Mouse (Mus musculus) heart, embryonic 16.5 days (tissue): ENCODE data around the gene Pou2f2. TPM values are rescaled to one million over a fixed set of nuclear protein-coding genes. Genes with fewer than 3 reads are reported as not detected.

Source experiments
- ATAC-seq: fragments of 200-750 bp; cut with Nextera tagmentation; replicated peaks from 2 replicates; pipeline ENCODE4 v1.8.0; 2017; ENCODE audit warnings: moderate number of reproducible peaks; ENCODE audit not compliant: insufficient read depth, low FRiP score; ENCODE audit errors: extremely low read depth
- H3K27ac ChIP-seq: fragments of 300-500 bp; sonication (generic); 2 replicates; pipeline ENCODE4 v1.5.1; 2014; ENCODE audit warnings: mild to moderate bottlenecking, low read length, control low read depth, moderate library complexity
- H3K27me3 ChIP-seq: fragments of 300-500 bp; sonication (generic); 2 replicates; pipeline ENCODE4 v1.6.1; 2014; ENCODE audit warnings: low read length, mixed read lengths; ENCODE audit not compliant: control insufficient read depth, insufficient read depth
- H3K36me3 ChIP-seq: fragments of 300-500 bp; sonication (generic); 2 replicates; pipeline ENCODE4 v1.6.1; 2014; ENCODE audit not compliant: control insufficient read depth, insufficient read depth
- H3K4me1 ChIP-seq: fragments of 300-500 bp; sonication (generic); 2 replicates; pipeline ENCODE4 v1.6.1; 2014; ENCODE audit warnings: low read length, mixed read lengths; ENCODE audit not compliant: control insufficient read depth, insufficient read depth
- H3K4me2 ChIP-seq: fragments of 300-500 bp; sonication (generic); 2 replicates; pipeline ENCODE4 v1.6.1; 2014; ENCODE audit warnings: low read depth, mild to moderate bottlenecking, control low read depth, low read length
- H3K4me3 ChIP-seq: fragments of 300-500 bp; sonication (generic); 2 replicates; pipeline ENCODE4 v1.5.1; 2014; ENCODE audit warnings: mild to moderate bottlenecking, control low read depth, low read length
- H3K9ac ChIP-seq: fragments of 300-500 bp; sonication (generic); 2 replicates; pipeline ENCODE4 v1.6.1; 2014; ENCODE audit warnings: low read length, control low read depth
- H3K9me3 ChIP-seq: fragments of 300-500 bp; sonication (generic); replicated peaks from 2 replicates; pipeline ENCODE4 v1.6.1; 2016; ENCODE audit warnings: low read length; ENCODE audit not compliant: control insufficient read depth
- WGBS: fragments of 180-500 bp; shearing (Covaris S2); extraction: QIAGEN DNeasy Blood & Tissue Kit; methylation state at CpG from one replicate; pipeline ENCODE4 v1.1.7; 2014; 5-methylcytosine and 5-hydroxymethylcytosine counted together
- polyA plus RNA-seq: library from polyadenylated mRNA; unstranded; fragments of >200 nt; fragmentation: Nextera tagmentation; extraction: Ambion mirVana; gene quantifications from 2 replicates; pipeline ENCODE4 v1.2.1, GENCODE M21; 2015

Pou2f2 gene
- polyA plus RNA-seq, 1 experiment from 2014 or later, result 0.58 TPM

GRCm38 (mm10) chr7:25120061-25120834 lies 59.3 kb downstream of the Pou2f2 start:
- Histone ChIP-seq H3K4me3 (no peak overlapping the region), H3K9ac (no peak overlapping the region), H3K36me3 (no peaks in the 10 kb centered on the region), H3K27ac (no peak overlapping the region), H3K27me3 (peaks cover 5% of the 10 kb centered on the region), H3K9me3 (no peaks in the 10 kb centered on the region), H3K4me2 (no peak overlapping the region), H3K4me1 (no peaks in the 10 kb centered on the region)
- WGBS, result 53% methylated on average over 19 of the region's 25 CpGs
- no peak for ATAC-seq

GRCm38 (mm10) chr7:25112956-25113603 lies 66.4 kb downstream of the Pou2f2 start:
- 77% methylated on average over 16 of the region's 16 CpGs for WGBS
- no peaks in the 10 kb centered on the region for H3K9me3 ChIP-seq
- no peak overlapping the region for H3K9ac ChIP-seq
- peaks cover 10% of the 10 kb centered on the region for H3K27me3 ChIP-seq
- no peaks in the 10 kb centered on the region for H3K36me3 ChIP-seq
- no peak overlapping the region for H3K27ac ChIP-seq
- no peak overlapping the region for H3K4me2 ChIP-seq
- H3K4me3 ChIP-seq, result no peak overlapping the region
- ATAC-seq, result no peak
- no peaks in the 10 kb centered on the region for H3K4me1 ChIP-seq

GRCm38 (mm10) chr7:25112178-25112955 lies 67.2 kb downstream of the Pou2f2 start:
- Histone ChIP-seq H3K27ac (no peak overlapping the region), H3K9ac (no peak overlapping the region), H3K4me1 (peaks cover under 1% of the 10 kb centered on the region), H3K4me3 (no peak overlapping the region), H3K36me3 (no peaks in the 10 kb centered on the region), H3K27me3 (peaks cover 10% of the 10 kb centered on the region), H3K4me2 (no peak overlapping the region), H3K9me3 (no peaks in the 10 kb centered on the region)
- ATAC-seq, result no peak
- 81% methylated on average over 17 of the region's 17 CpGs for WGBS

- no peak for ATAC-seq
- Histone ChIP-seq H3K36me3 (no peaks in the 10 kb centered on the region), H3K4me3 (no peak overlapping the region), H3K27me3 (peaks cover 5% of the 10 kb centered on the region; the same call in 1 of the 2 replicates), H3K9ac (no peak overlapping the region), H3K9me3 (no peaks in the 10 kb centered on the region), H3K4me2 (no peak overlapping the region), H3K4me1 (peaks cover 10% of the 10 kb centered on the region), H3K27ac (no peak overlapping the region)
- whole genome bisulfite sequencing, result 62% methylated on average over 9 of the region's 9 CpGs
Measured at GRCm38 (mm10) chr7:25110336-25110735, 69.2 kb downstream of the Pou2f2 start.

- ATAC-seq, result no peak
- H3K4me2 ChIP-seq, result no peak overlapping the region
- WGBS, result 75% methylated on average over 12 of the region's 12 CpGs
Measured at GRCm38 (mm10) chr7:25109355-25109754, 70.2 kb downstream of the Pou2f2 start.

GRCm38 (mm10) chr7:25106790-25107502 lies 72.6 kb downstream of the Pou2f2 start:
- Histone ChIP-seq H3K4me3 (no peak overlapping the region), H3K9me3 (no peaks in the 10 kb centered on the region), H3K27ac (no peak overlapping the region; the same call in 1 of the 2 replicates), H3K36me3 (no peaks in the 10 kb centered on the region), H3K4me2 (peak overlapping the region; percentile 32), H3K9ac (peak overlapping the region; percentile 29; the same call in 1 of the 2 replicates), H3K4me1 (peaks cover 10% of the 10 kb centered on the region), H3K27me3 (no peaks in the 10 kb centered on the region)
- no peak for ATAC-seq
- 23% methylated on average over 16 of the region's 17 CpGs for WGBS

More at GRCm38 (mm10) chr7:25109355-25109754, 70.2 kb downstream of the Pou2f2 start:
- Histone ChIP-seq H3K9ac (no peak overlapping the region), H3K4me3 (no peak overlapping the region), H3K9me3 (no peaks in the 10 kb centered on the region), H3K27me3 (no peaks in the 10 kb centered on the region), H3K4me1 (peaks cover 10% of the 10 kb centered on the region), H3K27ac (no peak overlapping the region), H3K36me3 (no peaks in the 10 kb centered on the region)

- peaks cover 10% of the 10 kb centered on the region for H3K4me1 ChIP-seq
- H3K27me3 ChIP-seq, result no peaks in the 10 kb centered on the region
- no peak; the same call in 1 of the 2 replicates for ATAC-seq
- H3K4me2 ChIP-seq, result no peak overlapping the region
- no peaks in the 10 kb centered on the region for H3K9me3 ChIP-seq
- 12% methylated on average over 17 of the region's 17 CpGs for WGBS
- no peak overlapping the region for H3K9ac ChIP-seq
- no peak overlapping the region for H3K27ac ChIP-seq
- no peak overlapping the region for H3K4me3 ChIP-seq
- H3K36me3 ChIP-seq, result no peaks in the 10 kb centered on the region
Measured at GRCm38 (mm10) chr7:25105411-25106160, 73.9 kb downstream of the Pou2f2 start.

- no peak overlapping the region for H3K4me2 ChIP-seq
- no peak overlapping the region for H3K9ac ChIP-seq
- no peaks in the 10 kb centered on the region for H3K4me1 ChIP-seq
- no peaks in the 10 kb centered on the region for H3K36me3 ChIP-seq
- ATAC-seq, result no peak
- H3K27ac ChIP-seq, result no peak overlapping the region
- H3K27me3 ChIP-seq, result no peaks in the 10 kb centered on the region
- 54% methylated on average over 4 of the region's 4 CpGs for WGBS
- no peak overlapping the region for H3K4me3 ChIP-seq
- H3K9me3 ChIP-seq, result no peaks in the 10 kb centered on the region
Measured at GRCm38 (mm10) chr7:25099581-25099980, 79.9 kb downstream of the Pou2f2 start.
